Mouse (Mus musculus) liver, adult 2 months (tissue): Measurements from ENCODE around the gene Folr1. TPM values are rescaled to one million over a fixed set of nuclear protein-coding genes. Genes with fewer than 3 reads are reported as not detected.

Experiments
- DNase-seq: peaks from one replicate; pipeline ENCODE4 v3.0.0-alpha.2; 2011; ENCODE audit warnings: low read depth, low spot score; ENCODE audit errors: extremely low read depth
- H3K27ac ChIP-seq: fragments of 200-500 bp; replicated peaks from 2 replicates; pipeline ENCODE4 v1.5.1; 2012; ENCODE audit warnings: low read depth, mild to moderate bottlenecking, control low read depth, inconsistent platforms, low read length; ENCODE audit not compliant: insufficient read depth
- H3K27me3 ChIP-seq: fragments of 200-500 bp; 2 replicates; pipeline ENCODE4 v1.6.1; 2012; ENCODE audit warnings: mild to moderate bottlenecking, moderate library complexity, low read length, inconsistent platforms; ENCODE audit not compliant: control insufficient read depth, insufficient read depth
- H3K36me3 ChIP-seq: fragments of 200-500 bp; 2 replicates; pipeline ENCODE4 v1.6.1; 2012; ENCODE audit warnings: low read length, inconsistent platforms; ENCODE audit not compliant: control insufficient read depth, insufficient read depth
- H3K4me1 ChIP-seq: fragments of 200-500 bp; 2 replicates; pipeline ENCODE4 v1.6.1; 2011; ENCODE audit warnings: low read length; ENCODE audit not compliant: control insufficient read depth, insufficient read depth
- H3K4me3 ChIP-seq: fragments of 200-500 bp; 2 replicates; pipeline ENCODE4 v1.5.1; 2011; ENCODE audit warnings: low read depth, mild to moderate bottlenecking, control low read depth, low read length, moderate library complexity; ENCODE audit not compliant: insufficient read depth
- H3K79me2 ChIP-seq: fragments of 200-500 bp; 2 replicates; pipeline ENCODE4 v1.6.1; 2012; ENCODE audit warnings: inconsistent platforms, mild to moderate bottlenecking, low read length, moderate library complexity; ENCODE audit not compliant: control insufficient read depth, insufficient read depth
- H3K9ac ChIP-seq: fragments of 200-500 bp; 2 replicates; pipeline ENCODE4 v1.6.1; 2012; ENCODE audit warnings: low read depth, mild to moderate bottlenecking, control low read depth, inconsistent platforms, low read length
- CTCF ChIP-seq: fragments of 200-500 bp; IDR thresholded peaks from 2 replicates; pipeline ENCODE4 v1.5.1; 2011; ENCODE audit warnings: low read depth, low read length, control low read depth
- POLR2A ChIP-seq: fragments of 200-500 bp; IDR thresholded peaks from 2 replicates; pipeline ENCODE4 v1.6.1; 2011; ENCODE audit warnings: low read length, control low read depth; ENCODE audit not compliant: insufficient read depth; ENCODE audit errors: extremely low read depth
- WGBS: fragments of 180-500 bp; shearing (Covaris S2); methylation state at CpG from one replicate; pipeline ENCODE4 v1.1.7; 2018; 5-methylcytosine and 5-hydroxymethylcytosine counted together
- polyA plus RNA-seq: library from polyadenylated mRNA; depleted of rRNA; stranded (reverse); fragments of >200 nt; gene quantifications from 2 replicates; pipeline ENCODE4 v1.2.3, GENCODE M21; 2012
- total RNA-seq: library from RNA; depleted of rRNA; stranded (reverse); fragments of >200 nt; gene quantifications from 2 replicates; pipeline ENCODE4 v1.2.3, GENCODE M21; 2014

Folr1 gene
- total and polyA plus RNA-seq, 2 experiments: 0.23 TPM; not detected in 1

DNA sequence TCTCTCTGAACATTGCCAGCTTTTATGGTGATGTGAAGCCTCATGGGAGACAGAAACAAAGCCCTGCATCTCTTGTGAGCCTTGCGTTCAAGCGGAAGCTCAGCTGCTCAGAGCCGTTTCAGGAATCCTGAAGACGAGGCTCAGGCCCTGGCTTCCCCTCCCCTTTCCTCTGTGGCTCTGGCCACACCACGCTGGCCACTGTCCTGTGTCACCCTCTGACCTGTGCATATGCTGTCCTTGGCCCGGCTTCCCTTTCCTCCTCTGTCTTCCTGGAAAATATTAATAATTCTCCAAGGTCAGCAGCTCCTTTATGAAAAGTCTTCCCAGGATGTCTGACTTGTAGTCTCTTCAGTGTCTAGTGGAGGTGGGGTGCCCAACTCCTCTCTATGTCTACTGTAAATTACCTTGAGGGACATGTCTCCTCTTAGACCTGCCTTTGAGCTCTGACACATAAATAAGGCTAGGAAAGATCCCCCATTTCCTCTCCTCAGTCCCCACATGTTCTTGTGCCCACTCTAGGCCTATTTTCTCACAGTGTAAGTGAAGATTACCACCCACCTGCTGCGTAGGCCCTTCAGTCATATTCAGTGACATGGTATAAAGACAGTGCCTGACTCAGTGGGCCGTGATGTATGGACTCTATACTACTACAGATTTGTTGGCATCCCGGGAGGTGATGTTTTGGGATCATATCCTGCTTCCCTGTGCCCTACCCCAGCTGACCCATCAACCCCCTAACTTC lies 12.0 kb upstream of the Folr1 start:
- Histone ChIP-seq H3K79me2 (no peaks in the 10 kb centered on the region), H3K4me3 (no peak overlapping the region), H3K27me3 (no peaks in the 10 kb centered on the region), H3K4me1 (0 out of 2 replicates have a peak, but pooled peaks cover 6% of the 10 kb centered on the region), H3K27ac (peak overlapping the region; percentile 60), H3K9ac (no peak overlapping the region), H3K36me3 (no peaks in the 10 kb centered on the region)
- DNase-seq: no peak
- TF ChIP-seq CTCF (no peak), POLR2A (no peak)
- 76% methylated on average over 9 of the region's 9 CpGs for WGBS

DNA sequence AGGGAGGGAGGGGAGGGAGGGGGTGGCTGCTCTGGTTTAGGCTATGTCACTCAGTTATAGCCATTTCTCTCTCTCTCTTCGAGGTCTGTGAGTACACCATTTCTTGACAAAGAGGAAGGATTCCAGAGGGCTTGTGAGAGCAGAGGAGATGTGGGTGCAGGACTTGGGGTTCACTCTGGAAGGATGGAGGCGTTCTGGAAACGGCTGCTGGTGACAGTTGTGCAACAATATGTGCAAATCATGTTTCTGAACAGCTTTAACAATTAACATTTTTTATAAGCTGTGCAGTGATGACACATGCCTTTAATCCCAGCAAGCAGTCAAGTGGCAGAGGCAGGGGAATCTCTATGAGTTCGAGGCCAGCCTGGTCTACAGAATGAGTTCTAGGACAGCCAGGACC lies 10.3 kb upstream of the Folr1 start:
- H3K36me3 ChIP-seq: no peaks in the 10 kb centered on the region
- no peak for DNase-seq
- H3K4me1 ChIP-seq: 0 out of 2 replicates have a peak, but pooled peaks cover 6% of the 10 kb centered on the region
- WGBS: 74% methylated on average over 4 of the region's 4 CpGs
- H3K79me2 ChIP-seq: no peaks in the 10 kb centered on the region
- H3K9ac ChIP-seq: no peak overlapping the region
- TF ChIP-seq CTCF: no peak
- TF ChIP-seq POLR2A: no peak
- no peak overlapping the region for H3K4me3 ChIP-seq
- H3K27ac ChIP-seq: no peak overlapping the region
- H3K27me3 ChIP-seq: no peaks in the 10 kb centered on the region

DNA sequence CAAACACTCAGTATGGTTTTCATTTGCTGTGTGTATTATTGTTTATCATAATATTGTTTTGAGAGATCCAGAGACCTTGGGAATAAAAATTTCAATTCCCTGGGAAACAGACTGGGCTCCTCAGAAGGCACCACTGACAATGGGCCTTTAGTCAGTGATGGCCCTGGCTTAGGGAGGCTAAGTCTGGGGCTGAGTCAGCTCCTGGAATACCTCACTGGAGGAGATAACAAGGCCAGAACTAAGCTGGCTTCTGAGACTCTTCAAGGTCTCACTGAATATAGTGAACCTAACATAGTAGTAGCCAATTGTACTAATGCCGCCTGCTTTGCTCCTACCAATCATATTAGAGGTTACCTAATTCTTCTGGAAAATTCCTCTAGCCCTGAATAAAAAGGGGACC lies 5.4 kb upstream of the Folr1 start:
- TF ChIP-seq CTCF: no peak
- no peak for TF ChIP-seq POLR2A
- no peak overlapping the region for H3K27ac ChIP-seq
- H3K27me3 ChIP-seq: no peaks in the 10 kb centered on the region
- DNase-seq: no peak
- no peaks in the 10 kb centered on the region for H3K36me3 ChIP-seq
- no peak overlapping the region for H3K4me3 ChIP-seq
- no peak overlapping the region for H3K9ac ChIP-seq
- no peaks in the 10 kb centered on the region for H3K4me1 ChIP-seq
- H3K79me2 ChIP-seq: no peaks in the 10 kb centered on the region
- WGBS: 97% methylated on average over 1 of the region's 1 CpGs

DNA sequence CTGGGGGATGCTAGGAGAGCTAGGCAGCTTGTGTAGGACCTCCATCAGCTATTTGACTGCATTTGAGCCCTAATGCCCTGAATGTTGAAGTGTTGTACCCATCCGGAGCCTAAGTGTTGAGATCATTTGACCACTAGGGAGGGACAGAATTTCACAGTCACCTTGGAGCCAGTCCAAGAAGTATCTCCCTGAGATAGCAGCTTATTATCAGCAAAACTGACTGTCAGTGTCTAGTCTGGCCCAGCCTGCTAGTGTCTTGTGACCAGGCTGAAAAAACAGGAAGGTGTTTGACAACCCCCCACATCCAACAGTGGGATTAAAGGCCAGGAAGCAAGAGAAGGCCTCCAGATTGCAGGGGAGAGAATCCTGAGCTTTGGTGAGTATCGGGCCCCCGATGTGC lies 708 bp upstream of the Folr1 start:
- Histone ChIP-seq H3K27me3 (no peaks in the 10 kb centered on the region), H3K4me1 (no peaks in the 10 kb centered on the region), H3K4me3 (peak overlapping the region; percentile 3), H3K36me3 (no peaks in the 10 kb centered on the region), H3K79me2 (no peaks in the 10 kb centered on the region), H3K27ac (peak overlapping the region; percentile 54), H3K9ac (peak overlapping the region; percentile 29)
- DNase-seq: peak; percentile 43
- no peak for TF ChIP-seq POLR2A
- TF ChIP-seq CTCF: no peak
- WGBS: 60% methylated on average over 3 of the region's 3 CpGs

DNA sequence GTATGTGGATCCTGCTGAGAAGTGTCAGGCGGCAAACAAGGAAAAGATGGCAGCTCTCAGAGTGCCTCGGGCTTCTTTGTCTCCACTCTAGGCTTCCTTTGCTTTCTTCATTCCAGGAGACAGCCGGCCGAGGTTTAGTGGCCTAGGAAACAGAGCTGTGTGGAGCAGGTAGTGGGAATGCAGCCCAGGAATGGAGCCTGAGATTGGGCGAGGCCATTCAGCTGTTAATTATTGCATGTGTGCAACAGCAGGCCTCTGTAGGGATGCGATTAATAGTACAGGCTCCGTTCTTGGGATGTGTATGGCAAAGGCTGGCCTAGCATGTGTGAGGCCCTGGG lies 1.5 kb downstream of the Folr1 start:
- Histone ChIP-seq H3K79me2 (no peaks in the 10 kb centered on the region), H3K4me3 (no peak overlapping the region), H3K27me3 (no peaks in the 10 kb centered on the region), H3K27ac (no peak overlapping the region), H3K9ac (no peak overlapping the region), H3K36me3 (no peaks in the 10 kb centered on the region), H3K4me1 (no peaks in the 10 kb centered on the region)
- TF ChIP-seq POLR2A (no peak), CTCF (no peak)
- 87% methylated on average over 7 of the region's 7 CpGs for WGBS
- no peak for DNase-seq

DNA sequence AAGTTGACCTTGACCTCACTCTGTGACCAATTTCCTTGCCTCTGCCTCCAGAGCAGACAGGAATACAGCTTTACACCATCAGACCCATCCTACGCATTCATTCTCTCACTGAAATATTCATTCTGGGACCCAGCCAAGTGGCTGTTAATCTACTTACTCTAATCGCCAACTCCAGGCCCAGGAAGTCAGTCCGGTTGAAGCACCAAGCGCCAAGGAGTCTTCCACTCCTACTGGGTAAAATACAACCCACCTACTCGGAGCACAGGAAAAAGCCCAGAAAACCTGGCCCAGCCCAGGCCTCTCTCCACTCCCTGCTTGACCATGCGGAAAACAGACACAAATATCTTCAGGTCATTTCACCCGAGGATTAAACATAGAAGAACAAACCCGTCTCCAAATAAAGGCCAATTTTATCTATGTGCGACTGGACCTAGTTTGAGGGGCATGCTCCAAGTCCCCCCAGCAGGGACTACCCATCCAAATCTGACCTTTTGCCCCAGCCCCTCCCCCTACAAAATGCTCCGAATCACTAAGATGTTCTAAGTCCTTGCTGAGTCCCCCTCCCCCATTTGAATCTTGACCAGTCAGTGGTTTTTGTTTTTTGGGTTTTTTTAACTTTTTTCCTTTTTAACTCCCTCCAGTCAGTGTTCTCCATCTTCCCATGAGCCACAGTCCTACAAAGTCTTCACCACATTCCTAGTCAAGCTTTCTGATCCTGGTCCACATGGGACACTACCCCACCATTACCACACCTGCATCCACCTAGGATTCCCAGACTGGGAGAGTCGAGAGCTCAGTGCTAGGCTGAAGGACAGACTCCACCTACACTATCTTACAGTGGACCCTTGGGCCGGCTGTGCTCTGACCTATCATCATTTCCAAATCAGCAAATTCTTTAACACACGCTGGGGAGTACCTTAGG lies 2.1 kb downstream of the Folr1 start:
- TF ChIP-seq POLR2A (no peak), CTCF (no peak)
- Histone ChIP-seq H3K9ac (no peak overlapping the region), H3K36me3 (no peaks in the 10 kb centered on the region), H3K4me1 (no peaks in the 10 kb centered on the region), H3K27ac (no peak overlapping the region), H3K4me3 (no peak overlapping the region), H3K27me3 (no peaks in the 10 kb centered on the region), H3K79me2 (no peaks in the 10 kb centered on the region)
- DNase-seq: no peak
- WGBS: 79% methylated on average over 13 of the region's 13 CpGs
